23 mouse cellular contexts compared by ENCODE assay signal in the genomic region with DNA sequence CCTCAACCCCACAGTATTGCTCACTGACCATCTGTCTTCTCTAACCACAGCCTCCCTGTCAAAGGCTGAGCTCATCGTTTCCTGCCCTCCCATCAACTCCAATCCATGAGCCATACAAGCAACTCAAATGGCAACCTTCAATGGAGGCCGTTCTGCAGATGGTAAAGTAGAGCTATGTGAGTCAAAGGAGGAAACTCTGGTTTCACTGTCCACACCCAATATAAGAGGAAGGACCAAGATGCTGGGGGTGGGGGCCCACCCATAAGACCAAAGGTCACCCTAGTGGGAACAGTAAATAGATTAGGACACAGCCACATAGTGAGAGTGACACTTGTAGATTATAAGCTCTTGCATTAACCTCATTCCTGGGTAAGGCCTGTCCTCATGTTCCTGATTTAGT. TPM values are rescaled to one million over a fixed set of nuclear protein-coding genes. Genes with fewer than 3 reads are reported as not detected.
A peak's percentile ranks its signal among the peaks of the same experiment; 100 is the strongest.
DNase-seq lines count a peak whose midpoint lies in the region; ATAC-seq and TF ChIP-seq lines count a peak whose summit lies in the region.
"Had no signal": no experiment of that assay in that cellular context is flagged by ENCODE, and none has a peak within 500 bp of the region (broad histone marks: within the 10 kb centered on the region; RNA-seq: fewer than 3 reads in every experiment).

No protein-coding gene starts in this region.

- 0 out of 2 replicates have a peak, but pooled peaks cover 3% of the 10 kb centered on the region for H3K4me1 ChIP-seq in lung, postnatal 0 days (ENCODE audit: insufficient read depth, low read depth, low read length)
- H3K4me1 ChIP-seq in lung, adult 2 months (ENCODE audit: control insufficient read depth, insufficient read depth, low read length): peaks cover 21% of the 10 kb centered on the region
- H3K4me1 ChIP-seq in intestine, postnatal 0 days (replicated peaks; ENCODE audit: control insufficient read depth, insufficient read depth, low read length): peaks cover 18% of the 10 kb centered on the region
- H3K4me1 ChIP-seq: hindbrain, embryonic 15.5 days; midbrain, embryonic 13.5 days had no signal

- no peak for TF ChIP-seq EP300 in lung, postnatal 0 days (IDR thresholded peaks at IDR 0.05)

- H3K27me3 ChIP-seq in lung, postnatal 0 days (replicated peaks; ENCODE audit: insufficient read depth, low read length): no peaks in the 10 kb centered on the region
- no peaks in the 10 kb centered on the region for H3K27me3 ChIP-seq in intestine, postnatal 0 days (replicated peaks; ENCODE audit: control insufficient read depth, insufficient read depth, low read length)
- H3K27me3 ChIP-seq: CH12.LX; embryonic facial prominence, embryonic 13.5 days; hindbrain, embryonic 15.5 days; limb, embryonic 15.5 days; midbrain, embryonic 13.5 days had no signal

- H3K27ac ChIP-seq in lung, postnatal 0 days (ENCODE audit: low read length): no peak overlapping the region
- no peak overlapping the region for H3K27ac ChIP-seq in intestine, postnatal 0 days (ENCODE audit: low read depth, low read length)
- H3K27ac ChIP-seq: hindbrain, embryonic 15.5 days; midbrain, embryonic 13.5 days had no signal

- no peaks in the 10 kb centered on the region for H3K36me3 ChIP-seq in lung, postnatal 0 days (ENCODE audit: insufficient read depth, low read length)
- no peaks in the 10 kb centered on the region for H3K36me3 ChIP-seq in intestine, postnatal 0 days (ENCODE audit: control insufficient read depth, insufficient read depth)
- H3K36me3 ChIP-seq: embryonic facial prominence, embryonic 13.5 days; hindbrain, embryonic 15.5 days; limb, embryonic 15.5 days; midbrain, embryonic 13.5 days had no signal

- no peak for TF ChIP-seq POLR2A in lung, adult 2 months (IDR thresholded peaks at IDR 0.05; ENCODE audit: borderline replicate concordance, extremely low read depth, low read depth, low read length)

- ATAC-seq in lung, postnatal 0 days: no peak
- peak; percentile 64 for ATAC-seq in intestine, postnatal 0 days
- ATAC-seq in monocyte, adult 5-6 weeks (replicated peaks; ENCODE audit: insufficient number of reproducible peaks, low FRiP score, low TSS enrichment, poor library complexity, severe bottlenecking): peak; percentile 75
- ATAC-seq: midbrain, embryonic 13.5 days had no signal

- H3K4me2 ChIP-seq in lung, postnatal 0 days (replicated peaks; ENCODE audit: low read depth, low read length): no peak overlapping the region
- no peak overlapping the region for H3K4me2 ChIP-seq in intestine, postnatal 0 days (replicated peaks; ENCODE audit: low read depth)
- H3K4me2 ChIP-seq: embryonic facial prominence, embryonic 13.5 days; heart, embryonic 11.5 days; hindbrain, embryonic 15.5 days; limb, embryonic 15.5 days; midbrain, embryonic 13.5 days had no signal

- 85% methylated on average over 2 of the region's 2 CpGs for whole genome bisulfite sequencing in lung, postnatal 0 days
- 78% methylated on average over 2 of the region's 2 CpGs for WGBS in lung, adult 2 months
- WGBS in intestine, postnatal 0 days: 72% methylated on average over 2 of the region's 2 CpGs

- no peak overlapping the region for H3K4me3 ChIP-seq in lung, postnatal 0 days (ENCODE audit: low read depth, low read length)
- H3K4me3 ChIP-seq in lung, adult 2 months (replicated peaks; ENCODE audit: extremely low read depth, low read depth, low read length): no peak overlapping the region
- no peak overlapping the region for H3K4me3 ChIP-seq in intestine, postnatal 0 days (ENCODE audit: low read depth, low read length)
- H3K4me3 ChIP-seq: embryonic facial prominence, embryonic 13.5 days; hindbrain, embryonic 15.5 days; limb, embryonic 15.5 days; midbrain, embryonic 13.5 days had no signal

- TF ChIP-seq CTCF in lung, postnatal 0 days (IDR thresholded peaks at IDR 0.05): no peak
- no peak for TF ChIP-seq CTCF in lung, adult 2 months (IDR thresholded peaks at IDR 0.05; ENCODE audit: insufficient read depth, low read length)
- TF ChIP-seq CTCF in intestine, postnatal 0 days (IDR thresholded peaks at IDR 0.05; ENCODE audit: low read depth): no peak

- no peak overlapping the region for H3K9ac ChIP-seq in lung, postnatal 0 days (replicated peaks; ENCODE audit: low read depth)
- no peak overlapping the region for H3K9ac ChIP-seq in intestine, postnatal 0 days (ENCODE audit: low read depth, low read length)
- H3K9ac ChIP-seq: embryonic facial prominence, embryonic 13.5 days; hindbrain, embryonic 15.5 days; limb, embryonic 15.5 days; midbrain, embryonic 13.5 days had no signal

- peak; percentile 32 for DNase-seq in lung, postnatal 0 days (ENCODE audit: low spot score)
- DNase-seq in lung, adult 2 months: no peak
- no peak for DNase-seq in gastrocnemius, postnatal 10 days
- DNase-seq in embryo, embryonic 10 days (ENCODE audit: low spot score): no peak
- DNase-seq in gastrocnemius, adult 8-10 months (ENCODE audit: low spot score in 2 of 2): no peak
- DNase-seq: cerebellum, adult 18-20 months; gastrocnemius, postnatal 14 days; heart, postnatal 36 days; kidney, adult 18-20 months; kidney, postnatal 25 days; retina, postnatal 1 day had no signal

- H3K9me3 ChIP-seq in lung, postnatal 0 days (ENCODE audit: low read length): no peaks in the 10 kb centered on the region
- H3K9me3 ChIP-seq in intestine, postnatal 0 days (ENCODE audit: control insufficient read depth): no peaks in the 10 kb centered on the region
- H3K9me3 ChIP-seq: embryonic facial prominence, embryonic 13.5 days; hindbrain, embryonic 15.5 days; limb, embryonic 15.5 days; midbrain, embryonic 13.5 days had no signal

RNA-seq across cellular contexts. Expression of a gene that starts 34.1 kb away (rescaled TPM):
- 0.06 TPM in 1 of 2 replicates, not detected in the other for polyA plus RNA-seq in lung, postnatal 0 days (2015; fragmentation: Nextera tagmentation; extraction: Ambion mirVana)
- 0.05 TPM in 1 of 2 replicates, not detected in the other for polyA plus RNA-seq in lung, adult 2 months (2012; rRNA removed)
- not detected in 2 replicates for polyA plus RNA-seq in intestine, postnatal 0 days (2015; fragmentation: Nextera tagmentation; extraction: Ambion mirVana)
- total RNA-seq in monocyte, adult 5-6 weeks (2017): not detected in 3 replicates
- total RNA-seq in gastrocnemius, postnatal 10 days (2021): not detected
- total RNA-seq in gastrocnemius, adult 8-10 months (2022): not detected
- total RNA-seq: adrenal gland, adult 18-20 months; CH12.LX; common myeloid progenitor, adult 5-6 weeks; gastrocnemius, postnatal 14 days; layer of hippocampus, postnatal 25 days; left cerebral cortex, postnatal 25 days had no signal
- polyA plus RNA-seq: embryonic facial prominence, embryonic 13.5 days; heart, embryonic 11.5 days; hindbrain, embryonic 15.5 days; midbrain, embryonic 13.5 days had no signal
